Mouse (Mus musculus): Measurements from ENCODE around the gene Adat1. TPM values are rescaled to one million over a fixed set of nuclear protein-coding genes. Genes with fewer than 3 reads are reported as not detected.

The Adat1 gene
- polyA plus RNA-seq, 1 experiment from 2014 or later = 9.5 TPM

GRCm38 (mm10) chr8:111984511-111984910, 7.6 kb downstream of the Adat1 start:
- H3K4me2 ChIP-seq (replicated peaks; ENCODE audit: low read depth, low read length) = no peak overlapping the region

GRCm38 (mm10) chr8:111982116-111982515, 10.0 kb downstream of the Adat1 start:
- Histone ChIP-seq H3K4me2 (replicated peaks; ENCODE audit: low read depth, low read length) (no peak overlapping the region), H3K9me3 (ENCODE audit: control insufficient read depth, low read depth, low read length) (no peaks in the 10 kb centered on the region), H3K4me1 (ENCODE audit: control insufficient read depth, insufficient read depth, low read length) (no peaks in the 10 kb centered on the region), H3K9ac (replicated peaks; ENCODE audit: low read depth, low read length) (no peak overlapping the region), H3K36me3 (ENCODE audit: control insufficient read depth, insufficient read depth, low read length) (peaks cover 28% of the 10 kb centered on the region; the same call in 1 of the 2 replicates), H3K4me3 (ENCODE audit: low read depth, low read length) (no peak overlapping the region), H3K27me3 (ENCODE audit: control insufficient read depth, insufficient read depth, low read length) (no peaks in the 10 kb centered on the region), H3K27ac (ENCODE audit: low read length) (no peak overlapping the region)
- WGBS = 72% methylated on average over 7 of the region's 7 CpGs
- ATAC-seq (ENCODE audit: insufficient number of reproducible peaks, insufficient read depth, low FRiP score, low read depth) = no peak

More at GRCm38 (mm10) chr8:111984511-111984910, 7.6 kb downstream of the Adat1 start:
- WGBS = 76% methylated on average over 10 of the region's 10 CpGs
- H3K4me3 ChIP-seq (ENCODE audit: low read depth, low read length) = no peak overlapping the region
- ATAC-seq (ENCODE audit: insufficient number of reproducible peaks, insufficient read depth, low FRiP score, low read depth) = no peak
- no peak overlapping the region for H3K27ac ChIP-seq (ENCODE audit: low read length)
- H3K4me1 ChIP-seq (ENCODE audit: control insufficient read depth, insufficient read depth, low read length) = no peaks in the 10 kb centered on the region
- H3K36me3 ChIP-seq (ENCODE audit: control insufficient read depth, insufficient read depth, low read length) = peaks cover 32% of the 10 kb centered on the region
- H3K27me3 ChIP-seq (ENCODE audit: control insufficient read depth, insufficient read depth, low read length) = no peaks in the 10 kb centered on the region
- H3K9ac ChIP-seq (replicated peaks; ENCODE audit: low read depth, low read length) = no peak overlapping the region
- no peaks in the 10 kb centered on the region for H3K9me3 ChIP-seq (ENCODE audit: control insufficient read depth, low read depth, low read length)

GRCm38 (mm10) chr8:111978147-111978546, 14.0 kb downstream of the Adat1 start:
- peaks cover 13% of the 10 kb centered on the region; the same call in 1 of the 2 replicates for H3K36me3 ChIP-seq (ENCODE audit: control insufficient read depth, insufficient read depth, low read length)

GRCm38 (mm10) chr8:111976326-111976725, 15.8 kb downstream of the Adat1 start:
- peaks cover 8% of the 10 kb centered on the region; the same call in 1 of the 2 replicates for H3K36me3 ChIP-seq (ENCODE audit: control insufficient read depth, insufficient read depth, low read length)

More at GRCm38 (mm10) chr8:111978147-111978546, 14.0 kb downstream of the Adat1 start:
- Histone ChIP-seq H3K4me3 (ENCODE audit: low read depth, low read length) (no peak overlapping the region), H3K9ac (replicated peaks; ENCODE audit: low read depth, low read length) (no peak overlapping the region), H3K9me3 (ENCODE audit: control insufficient read depth, low read depth, low read length) (no peaks in the 10 kb centered on the region), H3K4me1 (ENCODE audit: control insufficient read depth, insufficient read depth, low read length) (no peaks in the 10 kb centered on the region), H3K27ac (ENCODE audit: low read length) (no peak overlapping the region), H3K4me2 (replicated peaks; ENCODE audit: low read depth, low read length) (no peak overlapping the region), H3K27me3 (ENCODE audit: control insufficient read depth, insufficient read depth, low read length) (no peaks in the 10 kb centered on the region)
- WGBS = 62% methylated on average over 10 of the region's 10 CpGs
- no peak for ATAC-seq (ENCODE audit: insufficient number of reproducible peaks, insufficient read depth, low FRiP score, low read depth)

GRCm38 (mm10) chr8:111975706-111976105, 16.4 kb downstream of the Adat1 start:
- no peaks in the 10 kb centered on the region for H3K27me3 ChIP-seq (ENCODE audit: control insufficient read depth, insufficient read depth, low read length)
- peaks cover 8% of the 10 kb centered on the region; the same call in 1 of the 2 replicates for H3K36me3 ChIP-seq (ENCODE audit: control insufficient read depth, insufficient read depth, low read length)
- WGBS = 92% methylated on average over 2 of the region's 2 CpGs
- no peaks in the 10 kb centered on the region for H3K4me1 ChIP-seq (ENCODE audit: control insufficient read depth, insufficient read depth, low read length)
- no peak overlapping the region for H3K4me3 ChIP-seq (ENCODE audit: low read depth, low read length)
- H3K9me3 ChIP-seq (ENCODE audit: control insufficient read depth, low read depth, low read length) = no peaks in the 10 kb centered on the region
- no peak for ATAC-seq (ENCODE audit: insufficient number of reproducible peaks, insufficient read depth, low FRiP score, low read depth)
- no peak overlapping the region for H3K9ac ChIP-seq (replicated peaks; ENCODE audit: low read depth, low read length)
- no peak overlapping the region for H3K4me2 ChIP-seq (replicated peaks; ENCODE audit: low read depth, low read length)
- no peak overlapping the region for H3K27ac ChIP-seq (ENCODE audit: low read length)

More at GRCm38 (mm10) chr8:111976326-111976725, 15.8 kb downstream of the Adat1 start:
- Histone ChIP-seq H3K27me3 (ENCODE audit: control insufficient read depth, insufficient read depth, low read length) (no peaks in the 10 kb centered on the region), H3K9ac (replicated peaks; ENCODE audit: low read depth, low read length) (no peak overlapping the region), H3K4me3 (ENCODE audit: low read depth, low read length) (no peak overlapping the region), H3K9me3 (ENCODE audit: control insufficient read depth, low read depth, low read length) (no peaks in the 10 kb centered on the region), H3K4me1 (ENCODE audit: control insufficient read depth, insufficient read depth, low read length) (no peaks in the 10 kb centered on the region), H3K27ac (ENCODE audit: low read length) (no peak overlapping the region), H3K4me2 (replicated peaks; ENCODE audit: low read depth, low read length) (no peak overlapping the region)
- ATAC-seq (ENCODE audit: insufficient number of reproducible peaks, insufficient read depth, low FRiP score, low read depth) = no peak
- WGBS = 85% methylated on average over 2 of the region's 2 CpGs

- Histone ChIP-seq H3K27me3 (ENCODE audit: control insufficient read depth, insufficient read depth, low read length) (no peaks in the 10 kb centered on the region), H3K9ac (replicated peaks; ENCODE audit: low read depth, low read length) (no peak overlapping the region), H3K36me3 (ENCODE audit: control insufficient read depth, insufficient read depth, low read length) (peaks cover 3% of the 10 kb centered on the region; the same call in 1 of the 2 replicates), H3K27ac (ENCODE audit: low read length) (no peak overlapping the region), H3K9me3 (ENCODE audit: control insufficient read depth, low read depth, low read length) (no peaks in the 10 kb centered on the region), H3K4me2 (replicated peaks; ENCODE audit: low read depth, low read length) (no peak overlapping the region), H3K4me1 (ENCODE audit: control insufficient read depth, insufficient read depth, low read length) (no peaks in the 10 kb centered on the region), H3K4me3 (ENCODE audit: low read depth, low read length) (no peak overlapping the region)
- 97% methylated on average over 12 of the region's 12 CpGs for WGBS
- ATAC-seq (ENCODE audit: insufficient number of reproducible peaks, insufficient read depth, low FRiP score, low read depth) = no peak
Observed at GRCm38 (mm10) chr8:111974138-111974537, 18.0 kb downstream of the Adat1 start.

- H3K36me3 ChIP-seq (ENCODE audit: control insufficient read depth, insufficient read depth, low read length) = no peaks in the 10 kb centered on the region; the same call in none of the 2 replicates
- no peaks in the 10 kb centered on the region for H3K4me1 ChIP-seq (ENCODE audit: control insufficient read depth, insufficient read depth, low read length)
- no peak overlapping the region for H3K9ac ChIP-seq (replicated peaks; ENCODE audit: low read depth, low read length)
Observed at GRCm38 (mm10) chr8:111968991-111969390, 23.1 kb downstream of the Adat1 start.

GRCm38 (mm10) chr8:111968541-111968940, 23.6 kb downstream of the Adat1 start:
- H3K27ac ChIP-seq (ENCODE audit: low read length) = no peak overlapping the region
- H3K4me3 ChIP-seq (ENCODE audit: low read depth, low read length) = no peak overlapping the region
- 81% methylated on average over 10 of the region's 10 CpGs for WGBS
- H3K9ac ChIP-seq (replicated peaks; ENCODE audit: low read depth, low read length) = no peak overlapping the region
- H3K9me3 ChIP-seq (ENCODE audit: control insufficient read depth, low read depth, low read length) = no peaks in the 10 kb centered on the region
- no peak overlapping the region for H3K4me2 ChIP-seq (replicated peaks; ENCODE audit: low read depth, low read length)
- H3K36me3 ChIP-seq (ENCODE audit: control insufficient read depth, insufficient read depth, low read length) = no peaks in the 10 kb centered on the region; the same call in none of the 2 replicates
- H3K4me1 ChIP-seq (ENCODE audit: control insufficient read depth, insufficient read depth, low read length) = no peaks in the 10 kb centered on the region
- no peaks in the 10 kb centered on the region for H3K27me3 ChIP-seq (ENCODE audit: control insufficient read depth, insufficient read depth, low read length)
- ATAC-seq (ENCODE audit: insufficient number of reproducible peaks, insufficient read depth, low FRiP score, low read depth) = no peak

More at GRCm38 (mm10) chr8:111968991-111969390, 23.1 kb downstream of the Adat1 start:
- no peaks in the 10 kb centered on the region for H3K27me3 ChIP-seq (ENCODE audit: control insufficient read depth, insufficient read depth, low read length)
- ATAC-seq (ENCODE audit: insufficient number of reproducible peaks, insufficient read depth, low FRiP score, low read depth) = no peak
- no peak overlapping the region for H3K4me2 ChIP-seq (replicated peaks; ENCODE audit: low read depth, low read length)
- 43% methylated on average over 5 of the region's 5 CpGs for WGBS
- H3K4me3 ChIP-seq (ENCODE audit: low read depth, low read length) = no peak overlapping the region
- H3K27ac ChIP-seq (ENCODE audit: low read length) = no peak overlapping the region
- no peaks in the 10 kb centered on the region for H3K9me3 ChIP-seq (ENCODE audit: control insufficient read depth, low read depth, low read length)
